Mouse (Mus musculus): ENCODE measurements around the gene Eps15. TPM values are rescaled to one million over a fixed set of nuclear protein-coding genes. Genes with fewer than 3 reads are reported as not detected.

Eps15 gene
- polyA plus RNA-seq, 2 experiments, result 20.7 to 40.1 TPM

- DNase-seq (ENCODE audit: low read depth in 3 of 3, low spot score in 3 of 3) (no peak), ATAC-seq (ENCODE audit: insufficient read depth) (no peak)
- no peaks in the 10 kb centered on the region for H3K36me3 ChIP-seq (replicated peaks; ENCODE audit: control insufficient read depth, insufficient read depth, low read depth)
- 84% methylated on average over 5 of the region's 5 CpGs for WGBS (ENCODE audit: insufficient replicate concordance)
- TF ChIP-seq CTCF (IDR thresholded peaks at IDR 0.05; ENCODE audit: low read depth) (no peak), EP300 (IDR thresholded peaks at IDR 0.05; ENCODE audit: low read depth) (no peak)
- H3K27me3 ChIP-seq (ENCODE audit: control insufficient read depth, insufficient read depth, low read length), result no peaks in the 10 kb centered on the region
- H3K27ac ChIP-seq, result no peak overlapping the region
- no peaks in the 10 kb centered on the region for H3K9me3 ChIP-seq (ENCODE audit: control insufficient read depth, low read length)
- H3K9ac ChIP-seq (replicated peaks), result no peak overlapping the region
- no peaks in the 10 kb centered on the region for H3K4me1 ChIP-seq (replicated peaks; ENCODE audit: control insufficient read depth in 2 of 2, insufficient read depth in 2 of 2, low read length in 1 of 2)
- H3K4me3 ChIP-seq (ENCODE audit: insufficient read depth in 1 of 2, low read depth in 2 of 2, low read length in 2 of 2), result no peak overlapping the region
- no peak overlapping the region for H3K4me2 ChIP-seq (ENCODE audit: low read depth)
These were observed 63.8 kb downstream of the Eps15 start for GRCm38 (mm10) chr4:109343909-109344308.

DNA sequence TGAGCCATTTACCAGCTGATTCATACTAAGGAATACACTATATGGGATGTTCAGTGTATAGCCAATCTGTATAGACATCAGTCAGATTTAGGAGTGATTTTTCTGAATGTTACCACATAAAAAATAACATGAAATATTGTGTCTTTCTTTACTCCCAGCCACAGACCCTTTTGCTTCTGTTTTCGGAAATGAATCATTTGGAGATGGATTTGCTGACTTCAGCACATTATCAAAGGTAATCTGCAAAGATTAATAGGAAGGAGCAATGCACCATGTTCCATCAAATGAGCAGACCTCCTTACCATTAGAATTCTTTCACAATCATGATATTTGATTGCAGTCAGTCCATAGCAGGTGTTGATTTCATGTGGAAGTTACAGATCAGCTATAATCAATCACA lies 98.0 kb downstream of the Eps15 start:
- H3K4me1 ChIP-seq (replicated peaks; ENCODE audit: control insufficient read depth in 2 of 2, insufficient read depth in 2 of 2, low read length in 1 of 2), result no peaks in the 10 kb centered on the region
- DNase-seq (ENCODE audit: low read depth in 3 of 3, low spot score in 3 of 3), result no peak
- H3K4me2 ChIP-seq (ENCODE audit: low read depth), result no peak overlapping the region
- TF ChIP-seq CTCF (IDR thresholded peaks at IDR 0.05; ENCODE audit: low read depth) (no peak), EP300 (IDR thresholded peaks at IDR 0.05; ENCODE audit: low read depth) (no peak)
- ATAC-seq (ENCODE audit: insufficient read depth), result no peak
- H3K9ac ChIP-seq (replicated peaks), result no peak overlapping the region
- no peak overlapping the region for H3K27ac ChIP-seq
- H3K36me3 ChIP-seq (replicated peaks; ENCODE audit: control insufficient read depth, insufficient read depth, low read depth), result peaks cover 20% of the 10 kb centered on the region
- H3K4me3 ChIP-seq (ENCODE audit: insufficient read depth in 1 of 2, low read depth in 2 of 2, low read length in 2 of 2), result no peak overlapping the region
- H3K9me3 ChIP-seq (ENCODE audit: control insufficient read depth, low read length), result no peaks in the 10 kb centered on the region
- no peaks in the 10 kb centered on the region for H3K27me3 ChIP-seq (ENCODE audit: control insufficient read depth, insufficient read depth, low read length)
- 78% methylated on average over 1 of the region's 1 CpGs for WGBS (ENCODE audit: insufficient replicate concordance)

DNA sequence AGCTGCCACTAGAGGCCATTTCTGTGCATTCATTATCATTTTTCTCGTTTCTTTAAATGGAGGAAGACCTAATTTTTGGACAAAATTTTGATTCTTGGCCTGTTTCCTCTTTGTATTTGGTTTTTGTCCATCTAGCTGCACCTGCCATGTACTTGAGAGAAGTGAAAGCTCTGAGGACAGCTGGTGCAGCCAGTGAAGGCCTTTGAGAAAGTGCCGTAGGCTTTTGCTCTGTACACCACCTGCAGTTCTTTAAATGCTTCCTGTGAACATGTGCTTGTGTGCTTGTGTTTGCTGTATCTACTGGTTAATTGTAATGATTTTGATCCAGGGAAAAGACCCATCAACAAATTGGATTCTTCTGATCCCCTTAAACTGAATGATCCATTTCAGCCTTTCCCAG lies 102.4 kb downstream of the Eps15 start:
- Histone ChIP-seq H3K9ac (replicated peaks) (no peak overlapping the region), H3K27ac (no peak overlapping the region), H3K4me2 (ENCODE audit: low read depth) (no peak overlapping the region), H3K36me3 (replicated peaks; ENCODE audit: control insufficient read depth, insufficient read depth, low read depth) (peaks cover 15% of the 10 kb centered on the region), H3K9me3 (ENCODE audit: control insufficient read depth, low read length) (no peaks in the 10 kb centered on the region), H3K4me1 (replicated peaks; ENCODE audit: control insufficient read depth in 2 of 2, insufficient read depth in 2 of 2, low read length in 1 of 2) (no peaks in the 10 kb centered on the region), H3K27me3 (ENCODE audit: control insufficient read depth, insufficient read depth, low read length) (no peaks in the 10 kb centered on the region), H3K4me3 (ENCODE audit: insufficient read depth in 1 of 2, low read depth in 2 of 2, low read length in 2 of 2) (no peak overlapping the region)
- no peak for ATAC-seq (ENCODE audit: insufficient read depth)
- TF ChIP-seq EP300 (IDR thresholded peaks at IDR 0.05; ENCODE audit: low read depth) (no peak), CTCF (IDR thresholded peaks at IDR 0.05; ENCODE audit: low read depth) (no peak)
- WGBS (ENCODE audit: insufficient replicate concordance), result 78% methylated on average over 2 of the region's 2 CpGs
- no peak for DNase-seq (ENCODE audit: low read depth in 3 of 3, low spot score in 3 of 3)

- DNase-seq (ENCODE audit: low read depth in 3 of 3, low spot score in 3 of 3), result no peak
- Histone ChIP-seq H3K27ac (no peak overlapping the region), H3K36me3 (replicated peaks; ENCODE audit: control insufficient read depth, insufficient read depth, low read depth) (peaks cover 5% of the 10 kb centered on the region), H3K4me2 (ENCODE audit: low read depth) (no peak overlapping the region), H3K9ac (replicated peaks) (no peak overlapping the region), H3K4me3 (ENCODE audit: insufficient read depth in 1 of 2, low read depth in 2 of 2, low read length in 2 of 2) (no peak overlapping the region), H3K9me3 (ENCODE audit: control insufficient read depth, low read length) (no peaks in the 10 kb centered on the region), H3K27me3 (ENCODE audit: control insufficient read depth, insufficient read depth, low read length) (no peaks in the 10 kb centered on the region), H3K4me1 (replicated peaks; ENCODE audit: control insufficient read depth in 2 of 2, insufficient read depth in 2 of 2, low read length in 1 of 2) (no peaks in the 10 kb centered on the region)
- 84% methylated on average over 4 of the region's 4 CpGs for WGBS (ENCODE audit: insufficient replicate concordance)
- ATAC-seq (ENCODE audit: insufficient read depth), result no peak
- no peak for TF ChIP-seq CTCF (IDR thresholded peaks at IDR 0.05; ENCODE audit: low read depth)
- no peak for TF ChIP-seq EP300 (IDR thresholded peaks at IDR 0.05; ENCODE audit: low read depth)
These were observed 105.5 kb downstream of the Eps15 start for GRCm38 (mm10) chr4:109385599-109385998.

GRCm38 (mm10) chr4:109393229-109393779 lies 113.2 kb downstream of the Eps15 start:
- TF ChIP-seq EP300 (IDR thresholded peaks at IDR 0.05; ENCODE audit: low read depth) (no peak), CTCF (IDR thresholded peaks at IDR 0.05; ENCODE audit: low read depth) (no peak)
- H3K4me1 ChIP-seq (replicated peaks; ENCODE audit: control insufficient read depth in 2 of 2, insufficient read depth in 2 of 2, low read length in 1 of 2), result peaks cover 14% of the 10 kb centered on the region in 2 experiments
- H3K4me2 ChIP-seq (ENCODE audit: low read depth), result peak overlapping the region; percentile 69
- H3K27me3 ChIP-seq (ENCODE audit: control insufficient read depth, insufficient read depth, low read length), result no peaks in the 10 kb centered on the region
- H3K9ac ChIP-seq (replicated peaks), result peak overlapping the region; percentile 10
- no peaks in the 10 kb centered on the region for H3K9me3 ChIP-seq (ENCODE audit: control insufficient read depth, low read length)
- H3K36me3 ChIP-seq (replicated peaks; ENCODE audit: control insufficient read depth, insufficient read depth, low read depth), result no peaks in the 10 kb centered on the region
- DNase-seq (ENCODE audit: low read depth in 3 of 3, low spot score in 3 of 3), result no peak
- WGBS (ENCODE audit: insufficient replicate concordance), result 28% methylated on average over 6 of the region's 6 CpGs
- peak; percentile 21; the same call in 1 of the 2 replicates for ATAC-seq (ENCODE audit: insufficient read depth)
- no peak overlapping the region for H3K27ac ChIP-seq
- H3K4me3 ChIP-seq (ENCODE audit: insufficient read depth in 1 of 2, low read depth in 2 of 2, low read length in 2 of 2), result no peak overlapping the region

All from liver, embryonic 14.5 days (tissue).